Mouse (Mus musculus): ENCODE data around the gene Nynrin.

The Nynrin gene

DNA sequence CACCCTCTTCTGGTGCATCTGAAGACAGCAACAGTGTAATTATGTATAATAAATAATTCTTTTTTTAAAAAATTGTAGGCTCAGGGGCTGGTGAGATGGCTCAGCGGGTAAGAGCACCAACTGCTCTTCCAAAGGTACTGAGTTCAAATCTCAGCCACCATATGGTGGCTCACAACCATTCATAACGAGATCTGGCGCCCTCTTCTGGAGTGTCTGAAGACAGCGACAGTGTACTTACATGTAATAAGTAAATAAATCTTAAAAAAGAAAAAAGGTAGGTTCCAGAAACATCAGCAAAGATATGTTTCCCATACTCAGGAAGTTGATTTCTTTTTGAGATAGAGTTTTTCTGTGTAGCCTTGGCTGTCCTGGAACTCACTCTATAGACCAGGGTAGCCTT lies 11.0 kb upstream of the Nynrin start:
- DNase-seq, result no peak

DNA sequence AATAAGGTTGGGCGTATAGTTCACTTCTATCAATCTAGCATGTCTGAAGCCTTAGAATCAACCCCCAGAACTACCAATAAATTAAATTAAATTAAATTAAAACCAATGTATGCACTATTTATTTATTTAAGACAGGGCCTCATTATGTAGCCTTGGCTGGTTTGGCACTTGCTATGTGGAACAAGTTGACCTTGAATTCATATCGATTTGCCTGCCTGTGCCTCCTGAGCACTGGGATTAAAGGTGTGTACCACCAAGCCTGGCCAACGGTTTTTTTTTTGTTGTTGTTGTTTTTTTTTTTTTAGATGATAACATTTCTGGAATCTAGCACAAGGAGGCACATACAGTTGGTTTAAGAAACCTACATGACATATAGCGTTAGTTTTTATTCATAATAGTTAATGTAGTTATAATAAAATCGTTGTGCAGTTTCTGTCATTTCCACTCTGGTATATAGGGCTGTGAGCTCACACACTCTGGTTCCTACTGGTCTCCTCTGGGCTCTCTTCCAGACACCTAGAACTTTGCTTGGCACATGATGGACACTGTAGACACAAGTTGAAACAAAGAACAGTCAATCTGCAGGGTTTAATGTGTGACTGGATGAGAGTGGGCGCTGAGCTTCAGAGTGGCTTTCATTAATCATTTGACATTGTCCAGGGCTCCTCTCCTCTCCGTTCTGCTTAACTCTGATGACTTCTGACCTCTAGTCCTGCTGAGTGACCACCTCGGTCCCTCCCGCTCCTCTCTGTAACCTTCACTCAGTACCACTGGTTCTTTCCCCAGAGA lies 8.1 kb upstream of the Nynrin start:
- DNase-seq, result no peak

DNA sequence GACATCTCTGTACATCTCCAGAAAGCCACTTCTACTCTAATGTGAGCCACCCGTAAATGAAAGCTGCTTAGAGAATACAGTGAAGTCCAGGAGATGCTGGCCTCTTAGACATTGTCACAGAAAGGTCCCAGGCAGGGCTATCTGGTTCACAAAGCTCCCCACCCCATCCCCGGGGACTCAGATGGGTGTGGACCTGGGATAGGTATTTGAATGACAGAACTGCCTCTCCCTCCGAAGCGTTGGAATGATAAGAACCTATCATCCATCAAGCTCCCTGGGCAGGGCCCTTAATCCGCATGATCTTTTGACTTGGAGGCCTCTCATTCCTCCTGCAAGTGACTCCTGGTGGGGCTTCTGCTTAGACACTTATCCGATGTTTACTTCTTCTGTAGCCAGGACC lies 2.9 kb upstream of the Nynrin start:
- no peak for DNase-seq

DNA sequence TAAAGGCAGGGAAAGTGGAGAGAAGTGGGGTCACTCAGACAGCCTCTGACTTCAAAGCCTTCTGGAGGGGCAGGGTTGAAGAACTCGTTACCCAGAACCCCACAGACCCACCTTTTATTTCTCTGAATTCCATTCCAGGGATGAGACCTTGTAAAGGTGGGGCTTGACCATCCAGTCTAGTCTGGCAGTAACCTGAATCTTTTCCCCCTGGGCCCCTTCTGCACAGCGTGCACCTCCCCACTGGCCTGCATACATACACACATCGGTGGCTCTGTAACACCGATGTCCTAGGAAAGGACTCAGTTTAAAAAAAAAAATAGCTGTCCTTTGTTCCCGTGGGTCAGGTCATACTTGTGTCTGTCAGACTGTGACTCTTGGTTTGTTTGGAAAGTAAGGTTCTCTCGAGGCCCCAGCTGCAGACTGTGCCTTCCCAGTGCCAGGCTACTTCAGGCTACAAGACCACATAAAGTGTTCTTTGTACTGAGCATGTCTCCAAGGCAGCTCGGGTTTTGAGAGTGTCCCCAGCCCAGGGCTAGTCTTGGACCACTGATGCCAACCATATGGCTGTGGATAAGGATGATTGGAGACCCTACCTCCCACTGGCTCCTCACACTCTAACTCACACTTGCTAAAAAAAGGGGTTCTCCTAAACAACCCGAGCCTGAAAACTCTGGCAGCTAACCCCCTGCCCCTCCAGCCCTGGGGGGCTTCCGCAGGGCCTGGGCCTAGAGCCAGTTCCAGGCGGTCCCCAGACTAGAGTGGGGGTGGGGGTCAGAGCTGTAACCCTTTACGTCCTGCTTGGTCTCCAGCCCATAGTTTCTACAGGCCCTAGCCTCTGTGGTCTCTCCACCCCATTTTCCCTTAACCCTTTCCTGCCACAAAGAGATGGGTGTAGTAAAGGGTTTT lies 911 bp upstream of the Nynrin start:
- DNase-seq, result no peak

DNA sequence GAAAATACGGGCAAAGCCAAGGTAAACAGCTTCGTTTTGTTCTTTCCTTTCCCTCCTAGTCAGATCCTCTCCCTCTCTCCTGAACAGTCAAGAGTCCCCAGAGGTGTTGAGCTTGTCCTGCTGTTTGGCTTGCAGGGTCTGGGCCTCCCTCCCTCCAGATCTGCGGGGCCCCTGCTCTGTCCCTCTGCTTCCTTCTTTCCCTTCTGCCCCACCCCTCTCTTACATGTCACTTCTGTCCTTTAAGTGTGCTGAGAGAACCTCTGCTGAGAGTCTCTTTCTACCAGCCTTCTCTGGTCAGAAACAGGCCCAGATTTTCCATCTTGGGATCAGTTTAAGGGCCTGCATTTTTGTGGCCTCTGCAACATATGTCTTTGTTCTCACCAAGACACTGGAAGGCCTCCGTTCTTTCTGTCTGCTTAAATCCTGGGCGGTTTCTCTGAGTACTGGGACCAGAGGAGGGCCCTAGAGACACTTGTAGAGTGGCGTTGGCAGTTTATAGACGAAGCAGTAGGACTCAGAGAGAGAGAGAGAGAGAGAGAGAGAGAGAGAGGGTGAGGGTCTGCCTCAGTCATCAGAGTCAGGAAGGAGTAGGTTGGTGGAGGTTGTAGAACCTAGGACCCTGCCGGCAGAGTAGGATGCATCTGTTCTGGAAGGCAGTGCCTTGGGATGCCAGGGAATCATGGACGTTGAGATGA lies 743 bp downstream of the Nynrin start:
- no peak for DNase-seq

DNA sequence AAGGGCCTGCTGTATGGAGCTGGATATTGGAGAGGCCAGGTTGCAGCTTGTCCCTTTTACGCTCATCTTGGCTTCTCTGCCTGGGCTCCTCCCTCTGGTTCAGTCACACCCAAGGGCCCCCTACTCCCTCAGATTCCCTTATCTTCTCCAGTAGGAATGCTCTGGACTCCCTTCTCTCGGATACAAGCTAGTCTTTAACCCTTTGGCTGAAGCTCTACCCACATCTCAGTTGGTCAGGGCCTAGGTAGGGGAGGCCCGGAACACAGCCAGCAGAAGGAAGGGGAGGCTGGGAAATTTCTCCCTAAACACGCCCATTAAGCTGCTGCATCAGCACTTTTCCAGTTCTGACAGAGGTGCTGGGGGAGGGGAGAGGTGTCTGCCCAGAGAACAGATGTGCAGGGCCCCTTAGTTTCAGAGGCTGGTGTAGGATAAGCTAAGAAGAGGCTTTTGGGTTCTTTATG lies 1.3 kb downstream of the Nynrin start:
- DNase-seq, result no peak

DNA sequence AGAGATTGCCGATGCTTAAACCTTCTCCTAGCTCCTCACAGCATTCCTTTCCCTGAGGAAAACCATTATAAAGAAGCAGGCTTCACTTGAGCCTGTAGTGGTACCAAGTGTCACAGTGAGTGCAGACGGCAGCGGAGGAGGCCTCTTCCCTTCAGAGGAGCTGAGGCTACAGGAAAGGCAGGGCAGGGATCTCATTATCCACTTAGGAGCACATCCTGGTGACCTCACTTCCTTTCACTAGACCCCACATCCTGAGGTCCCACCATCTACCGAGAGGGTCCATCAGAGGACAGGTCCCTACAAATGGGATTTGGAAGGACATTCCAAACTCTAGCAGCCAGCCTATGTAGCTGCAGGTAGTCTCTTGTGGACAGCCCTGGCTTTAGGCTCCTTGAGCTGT lies 3.8 kb downstream of the Nynrin start:
- no peak for DNase-seq

DNA sequence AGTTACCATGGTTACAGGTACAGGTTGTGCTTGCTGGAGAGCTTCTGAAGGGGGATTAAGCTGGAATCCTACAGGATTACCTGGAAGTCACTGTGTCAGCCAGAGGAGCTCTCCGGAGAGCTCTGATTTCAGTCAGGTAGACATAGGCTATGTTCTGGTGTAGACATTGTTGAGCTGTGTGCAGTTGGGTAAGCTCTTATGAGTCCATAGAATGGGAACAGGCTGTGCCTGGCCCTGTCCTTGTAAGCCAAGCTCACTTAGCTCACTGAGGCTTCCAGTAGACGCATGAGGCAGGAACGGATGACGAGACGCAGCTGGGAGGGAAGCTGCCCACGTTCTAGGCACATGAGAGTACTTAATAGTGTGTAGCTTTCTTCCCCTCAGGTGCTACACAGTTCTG lies 8.4 kb downstream of the Nynrin start:
- DNase-seq, result no peak

DNA sequence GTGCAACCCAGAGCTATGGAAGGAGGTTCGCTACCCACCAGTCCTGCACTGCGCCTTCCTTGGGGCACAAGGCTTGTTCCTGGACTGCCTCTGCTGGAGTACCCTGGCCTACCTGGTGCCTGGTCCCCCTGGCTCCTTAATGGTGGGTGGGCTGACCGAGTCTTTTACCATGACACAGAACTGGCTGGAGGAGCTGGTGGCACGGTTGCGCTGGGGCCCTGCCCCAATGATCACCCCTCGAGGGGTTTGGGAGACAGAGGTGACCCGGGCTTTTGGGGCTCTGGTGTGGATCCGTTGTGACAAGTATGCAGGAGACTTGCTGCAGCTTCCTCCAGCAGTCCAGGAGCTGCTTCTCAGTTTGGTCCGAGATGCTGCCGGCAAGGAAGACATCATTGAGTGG lies 9.2 kb downstream of the Nynrin start:
- DNase-seq, result no peak

DNA sequence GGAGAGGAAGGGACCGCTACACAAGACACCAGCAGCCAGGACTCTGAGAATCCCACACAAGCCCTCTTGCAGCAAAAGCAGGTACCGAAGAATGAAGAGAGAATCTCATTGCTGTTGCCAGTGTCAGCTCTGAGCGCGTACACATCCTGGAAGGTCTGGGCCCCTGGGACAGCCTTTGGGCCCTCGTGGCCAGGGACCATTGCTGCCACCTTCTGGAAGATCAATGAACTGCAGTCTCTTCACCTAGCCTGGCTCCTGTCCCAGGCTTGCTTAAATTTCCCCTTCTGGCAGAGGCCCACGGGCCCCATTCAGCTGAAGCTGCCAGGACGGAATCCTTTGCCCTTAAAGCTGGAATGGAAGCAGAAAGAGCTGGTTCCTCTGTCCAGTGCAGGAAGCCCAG lies 10.0 kb downstream of the Nynrin start:
- DNase-seq, result peak in 1 of 2 experiments; percentile 67

DNA sequence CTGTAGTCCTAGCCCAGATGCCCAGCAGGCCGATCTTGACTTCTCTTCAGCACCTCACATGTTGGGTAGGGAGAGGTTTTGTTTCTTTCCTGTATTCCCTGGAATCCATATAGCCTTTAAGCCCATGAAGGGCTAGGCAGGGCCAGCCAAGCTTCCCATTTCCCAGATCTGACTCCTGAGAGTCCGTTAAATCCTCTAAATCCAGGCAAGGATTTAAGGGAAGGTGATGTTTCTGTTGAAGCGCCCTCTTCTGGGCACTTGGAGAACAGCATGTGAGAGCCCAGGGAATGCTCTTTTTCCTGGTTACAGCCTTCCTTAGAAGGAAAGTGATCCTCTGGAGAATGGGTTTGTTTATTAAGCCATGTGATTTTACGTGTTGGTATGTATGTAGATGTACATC lies 13.2 kb downstream of the Nynrin start:
- DNase-seq, result peak in 1 of 2 experiments; percentile 29

DNA sequence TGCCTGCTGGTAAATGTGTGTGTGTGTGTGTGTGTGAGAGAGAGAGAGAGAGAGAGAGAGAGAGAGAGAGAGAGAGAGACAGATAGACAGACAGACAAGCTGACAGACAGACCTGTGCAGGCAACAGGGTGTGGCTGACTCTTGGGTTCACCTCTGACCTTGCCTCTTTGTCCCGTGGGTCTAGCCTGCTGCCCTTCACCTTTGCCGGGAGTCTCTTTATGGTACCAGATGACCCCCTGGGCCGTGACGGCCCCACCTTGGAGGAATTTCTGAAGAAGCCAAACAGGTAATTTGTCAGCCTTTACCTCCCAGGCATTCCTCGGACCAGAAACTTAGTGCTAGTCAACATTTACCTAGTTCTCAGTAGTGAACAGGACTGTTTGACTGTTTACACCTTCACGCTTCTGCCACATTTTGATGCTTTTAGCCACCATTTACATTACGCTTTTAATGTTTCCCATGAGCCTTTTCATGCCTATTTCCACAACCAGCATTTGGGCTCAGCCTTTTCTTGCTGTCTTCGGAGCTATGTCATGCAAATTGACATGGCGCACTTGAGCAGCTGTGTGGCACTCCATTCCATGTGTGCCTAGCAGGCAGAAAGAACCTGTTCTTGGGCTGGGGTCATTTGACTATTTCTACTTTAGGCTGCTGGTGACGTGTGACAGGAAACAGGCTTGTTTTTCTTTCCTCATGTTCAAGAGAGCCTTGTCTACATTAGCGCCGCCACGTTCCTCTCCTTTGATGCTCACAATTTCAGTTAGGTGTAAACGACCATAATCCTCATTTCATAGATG lies 14.6 kb downstream of the Nynrin start:
- no peak for DNase-seq

DNA sequence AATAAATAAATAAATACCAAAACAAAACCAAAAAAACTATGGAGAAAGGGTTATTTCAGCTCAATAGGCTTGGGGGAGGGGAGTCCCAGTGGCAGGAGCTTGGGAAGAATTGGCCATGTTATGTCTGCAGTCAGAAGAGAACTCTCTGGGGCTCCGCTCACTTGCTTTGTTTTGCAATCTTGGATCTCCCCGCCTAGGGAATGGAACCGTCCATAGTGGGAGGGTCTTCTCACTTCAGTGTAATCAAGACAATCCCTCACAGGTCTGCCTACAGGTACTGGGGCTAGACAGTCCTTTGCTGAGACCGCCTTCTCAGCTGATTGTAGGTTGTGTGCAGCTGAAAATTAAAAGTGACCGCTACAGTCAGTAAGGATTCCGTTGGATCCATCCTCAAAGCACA lies 15.7 kb downstream of the Nynrin start:
- no peak for DNase-seq

DNA sequence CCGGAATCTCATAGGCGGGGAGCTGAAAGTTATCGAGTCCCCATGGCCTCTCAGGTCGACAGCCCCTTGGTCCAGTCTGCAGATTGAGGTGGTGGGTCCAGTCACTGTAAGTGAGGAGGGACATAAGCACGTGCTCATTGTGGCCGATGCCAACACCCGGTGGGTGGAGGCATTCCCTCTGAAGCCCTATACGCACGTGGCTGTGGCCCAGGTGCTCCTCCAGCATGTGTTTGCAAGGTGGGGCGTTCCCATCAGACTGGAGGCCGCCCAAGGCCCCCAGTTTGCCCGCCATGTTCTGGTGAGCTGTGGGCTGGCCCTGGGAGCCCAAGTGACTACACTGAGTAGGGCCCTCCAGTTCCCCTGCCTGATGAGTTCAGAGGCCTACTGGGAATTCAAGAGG lies 18.2 kb downstream of the Nynrin start:
- DNase-seq, result no peak

DNA sequence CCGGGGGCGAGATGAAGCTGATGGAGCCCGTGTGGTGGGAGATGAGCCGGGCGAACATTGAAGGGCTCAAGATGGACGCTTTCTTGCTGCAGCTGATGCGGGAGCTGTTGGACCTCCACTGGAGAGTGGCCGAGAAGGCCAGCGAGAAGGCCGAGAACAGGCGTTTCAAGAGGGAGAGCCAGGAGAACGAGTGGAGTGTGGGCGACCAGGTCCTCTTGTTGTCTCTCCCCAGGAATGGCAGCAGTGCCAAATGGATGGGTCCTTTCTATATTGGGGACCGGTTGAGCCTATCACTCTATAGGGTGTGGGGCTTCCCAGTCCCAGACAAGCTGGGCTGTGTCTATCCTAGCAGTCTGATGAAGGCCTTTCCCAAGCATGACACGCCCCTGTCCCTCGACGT lies 18.7 kb downstream of the Nynrin start:
- DNase-seq, result no peak

DNA sequence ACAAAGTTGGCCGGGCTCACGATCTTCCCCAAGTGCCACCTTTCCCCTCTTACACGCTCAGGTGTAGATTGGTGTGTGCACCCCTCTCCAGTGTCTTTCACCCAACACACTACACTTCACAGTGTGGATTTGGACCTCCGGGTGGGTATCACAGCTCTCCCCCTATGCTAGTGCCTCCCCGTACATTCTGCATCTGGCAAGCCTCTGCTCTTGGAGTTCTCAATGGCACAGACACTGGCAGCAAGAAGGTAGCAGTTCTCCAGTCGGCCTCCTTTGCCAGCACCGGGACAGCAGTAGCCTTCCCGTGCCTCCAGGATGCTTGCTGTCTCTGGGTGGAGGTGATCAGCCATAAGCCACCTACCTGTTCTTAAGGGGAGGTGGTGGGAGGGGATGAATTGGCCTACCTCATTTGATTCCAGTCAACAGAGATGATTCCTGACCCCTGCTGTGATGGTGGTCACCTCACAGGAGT lies 19.5 kb downstream of the Nynrin start:
- DNase-seq, result no peak

DNA sequence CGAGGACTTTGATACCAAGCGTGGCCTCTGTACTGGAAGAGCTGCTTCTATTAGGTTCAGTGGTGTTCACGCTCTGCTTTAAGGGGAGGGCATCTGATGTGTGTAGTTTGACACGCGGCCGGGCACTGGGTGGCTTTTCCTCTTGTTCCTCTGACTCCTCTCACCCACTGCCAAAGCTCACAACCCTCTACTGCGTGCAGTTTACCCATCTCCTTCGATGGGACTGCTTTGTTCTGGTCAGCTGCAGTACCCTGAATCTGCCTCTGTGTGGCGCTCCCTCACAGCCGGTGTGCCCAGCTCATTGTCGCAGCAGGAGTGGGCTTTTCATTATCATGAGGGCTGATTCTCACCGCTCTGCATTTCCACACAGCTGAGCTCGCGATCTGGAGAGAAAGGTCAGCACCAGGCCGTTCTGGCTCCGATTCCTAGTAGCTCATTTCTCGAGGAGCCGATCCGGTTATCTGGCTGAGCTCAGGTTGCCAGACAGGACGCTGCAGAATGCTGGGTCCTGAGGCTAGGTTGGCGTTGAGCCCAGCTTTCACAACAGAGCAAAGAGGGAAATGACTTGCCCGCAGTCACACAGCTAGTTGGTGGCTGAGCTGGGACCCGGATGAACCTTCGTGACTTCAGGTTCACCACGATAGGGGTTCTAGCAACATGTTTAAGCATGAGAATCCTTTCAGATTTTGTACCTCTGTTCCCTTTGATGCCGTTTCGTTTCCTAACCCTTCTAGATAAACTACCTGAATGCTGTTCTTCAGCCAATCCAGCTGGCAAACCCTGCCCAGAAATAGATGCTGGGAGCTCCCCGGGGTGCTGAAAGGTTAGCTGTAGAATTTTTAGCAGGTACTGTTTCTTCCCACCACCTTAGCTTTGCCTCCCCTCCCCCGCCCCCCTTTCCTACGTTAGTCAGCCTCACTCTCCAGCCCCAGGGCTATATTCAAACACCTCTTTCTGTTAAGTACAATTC lies 20.2 kb downstream of the Nynrin start:
- peak; percentile 61 to 74 for DNase-seq

DNA sequence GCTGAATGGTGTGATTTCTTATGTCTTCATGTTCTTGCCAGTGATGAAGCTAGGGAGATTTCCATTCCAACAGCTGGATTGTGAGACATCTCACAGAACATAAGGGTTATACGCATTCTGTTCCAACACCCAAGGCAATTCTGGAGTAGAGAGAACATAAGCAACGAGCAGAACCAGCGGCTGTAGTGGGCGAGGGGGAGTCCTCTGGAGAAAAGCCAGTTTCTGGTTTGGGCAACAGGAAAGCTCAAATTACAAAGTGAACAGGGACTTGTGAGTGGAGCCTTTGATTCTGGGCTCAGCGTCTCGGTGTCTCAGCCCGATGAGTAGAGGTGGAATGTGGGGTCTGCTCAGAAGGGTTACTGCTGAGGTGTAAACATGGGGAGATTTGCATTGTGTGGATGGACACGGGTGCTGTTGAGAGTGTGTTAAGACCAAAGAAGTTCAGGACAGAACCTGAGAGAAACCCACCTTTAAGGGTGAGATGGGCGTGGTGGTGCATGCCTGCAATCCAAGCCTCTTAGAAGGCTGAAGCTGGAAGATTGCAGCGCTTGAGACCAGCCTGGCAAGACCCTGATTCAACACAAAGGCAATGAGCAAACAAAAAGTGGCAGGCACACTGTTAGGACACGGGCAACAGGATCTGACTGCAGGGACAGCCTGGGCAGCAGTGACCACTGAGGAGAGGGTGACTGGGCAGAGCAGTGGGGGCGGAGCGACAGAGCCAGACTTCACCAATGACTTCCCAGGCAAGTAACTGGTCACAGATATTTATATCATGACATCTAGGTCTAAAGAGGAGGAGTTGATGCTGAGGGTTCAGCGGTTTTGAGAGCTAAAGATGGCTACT lies 23.9 kb downstream of the Nynrin start:
- DNase-seq, result no peak

DNA sequence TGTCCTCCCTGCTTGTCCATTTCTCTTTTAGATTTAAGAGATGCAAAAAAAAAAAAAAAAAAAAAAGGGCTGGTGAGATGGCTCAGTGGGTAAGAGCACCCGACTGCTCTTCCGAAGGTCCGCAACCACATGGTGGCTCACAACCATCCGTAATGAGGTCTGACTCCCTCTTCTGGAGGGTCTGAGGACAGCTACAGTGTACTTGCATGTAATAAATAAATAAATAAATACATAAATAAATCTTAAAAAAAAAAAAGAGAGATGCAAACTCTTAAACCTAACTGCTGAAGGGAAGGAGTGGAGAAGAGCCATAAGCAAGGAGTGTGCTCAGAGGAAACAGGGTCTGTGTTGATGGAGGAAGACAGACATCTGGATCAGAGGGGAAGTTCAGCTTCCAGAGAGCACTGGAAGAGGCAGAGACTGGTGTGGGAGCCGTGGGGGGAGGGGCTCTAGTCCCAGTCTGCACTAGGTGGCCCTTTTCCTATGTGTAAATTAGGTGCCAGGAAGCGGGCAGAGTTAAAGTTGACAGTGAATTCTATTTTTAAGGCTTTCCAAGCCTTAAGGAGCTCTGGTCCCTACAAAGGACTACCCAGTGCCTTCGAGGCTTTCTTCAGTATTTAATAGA lies 24.6 kb downstream of the Nynrin start:
- DNase-seq, result no peak

DNA sequence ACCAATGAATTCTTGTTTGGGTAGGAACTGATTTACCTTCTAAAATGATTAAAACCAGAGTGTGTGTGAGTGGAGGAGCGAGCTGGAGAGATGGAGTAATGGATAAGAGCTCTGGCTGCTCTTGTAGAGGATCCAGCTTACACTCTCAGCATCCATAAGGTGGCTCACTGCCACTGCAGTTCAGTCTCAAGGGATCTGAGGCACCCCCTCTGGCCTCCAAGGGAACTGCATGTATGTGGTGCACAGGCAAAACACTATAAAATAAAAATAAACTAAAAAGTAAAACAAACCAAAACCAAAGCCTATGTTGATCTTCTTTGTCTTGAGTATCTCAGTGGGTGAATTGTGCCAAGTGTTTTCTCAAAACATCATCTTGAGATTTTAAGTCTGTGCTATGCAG lies 25.8 kb downstream of the Nynrin start:
- peak; percentile 49 to 79 for DNase-seq
